Mouse (Mus musculus) heart, embryonic 13.5 days (tissue): ENCODE data around the gene Pctp. TPM values are rescaled to one million over a fixed set of nuclear protein-coding genes. Genes with fewer than 3 reads are reported as not detected.
A peak's percentile ranks its signal among the peaks of the same experiment; 100 is the strongest.

Experiments used
- ATAC-seq: fragments of 200-750 bp; cut with Nextera tagmentation; 2 replicates; pipeline ENCODE4 v1.8.0; 2017; ENCODE audit warnings: moderate TSS enrichment; ENCODE audit not compliant: insufficient number of reproducible peaks, low FRiP score, low TSS enrichment; ENCODE audit errors: extremely low read depth
- H3K27ac ChIP-seq: fragments of 300-500 bp; sonication (generic); replicated peaks from 2 replicates; pipeline ENCODE4 v1.5.1; 2015; ENCODE audit warnings: moderate library complexity, mild to moderate bottlenecking, inconsistent platforms
- H3K27me3 ChIP-seq: fragments of 300-500 bp; sonication (generic); replicated peaks from 2 replicates; pipeline ENCODE4 v1.6.1; 2015; ENCODE audit warnings: mild to moderate bottlenecking, inconsistent platforms
- H3K36me3 ChIP-seq: fragments of 300-500 bp; sonication (generic); 2 replicates; pipeline ENCODE4 v1.6.1; 2015; ENCODE audit warnings: mild to moderate bottlenecking, inconsistent platforms
- H3K4me1 ChIP-seq: fragments of 300-500 bp; sonication (generic); 2 replicates; pipeline ENCODE4 v1.6.1; 2015; ENCODE audit warnings: inconsistent platforms
- H3K4me2 ChIP-seq: fragments of 300-500 bp; sonication (generic); 2 replicates; pipeline ENCODE4 v1.6.1; 2015; ENCODE audit warnings: inconsistent platforms, mild to moderate bottlenecking, moderate library complexity
- H3K4me3 ChIP-seq: fragments of 300-500 bp; sonication (generic); 2 replicates; pipeline ENCODE4 v1.5.1; 2015; ENCODE audit warnings: moderate library complexity, mild to moderate bottlenecking, inconsistent platforms
- H3K9ac ChIP-seq: fragments of 300-500 bp; sonication (generic); 2 replicates; pipeline ENCODE4 v1.6.1; 2015; ENCODE audit warnings: inconsistent platforms, mild to moderate bottlenecking, moderate library complexity
- H3K9me3 ChIP-seq: fragments of 300-500 bp; sonication (generic); 2 replicates; pipeline ENCODE4 v1.6.1; 2016; ENCODE audit warnings: inconsistent platforms
- WGBS: fragments of 180-500 bp; shearing (Covaris S2); methylation state at CpG from one replicate; pipeline ENCODE4 v1.1.7; 2015; ENCODE audit warnings: mixed read lengths; 5-methylcytosine and 5-hydroxymethylcytosine counted together
- polyA plus RNA-seq: library from polyadenylated mRNA; unstranded; fragments of >200 nt; fragmentation: Nextera tagmentation; extraction: Ambion mirVana; gene quantifications from 2 replicates; pipeline ENCODE4 v1.2.1, GENCODE M21; 2015

The Pctp gene
- polyA plus RNA-seq, 1 experiment from 2014 or later, result 11.3 TPM

GRCm38 (mm10) chr11:89991661-89992060 lies 11.0 kb downstream of the Pctp start:
- Histone ChIP-seq H3K9ac (no peak overlapping the region), H3K4me1 (peaks cover 11% of the 10 kb centered on the region), H3K27ac (no peak overlapping the region), H3K36me3 (peaks cover 6% of the 10 kb centered on the region; the same call in 1 of the 2 replicates), H3K4me2 (no peak overlapping the region), H3K4me3 (no peak overlapping the region), H3K9me3 (no peaks in the 10 kb centered on the region), H3K27me3 (no peaks in the 10 kb centered on the region)
- no peak for ATAC-seq

GRCm38 (mm10) chr11:89988936-89989589 lies 13.6 kb downstream of the Pctp start:
- no peak overlapping the region for H3K4me2 ChIP-seq
- H3K9ac ChIP-seq, result no peak overlapping the region
- 22% methylated on average over 8 of the region's 8 CpGs for WGBS
- no peaks in the 10 kb centered on the region for H3K9me3 ChIP-seq
- H3K4me3 ChIP-seq, result no peak overlapping the region
- no peak for ATAC-seq
- H3K36me3 ChIP-seq, result peaks cover 13% of the 10 kb centered on the region
- H3K27ac ChIP-seq, result no peak overlapping the region
- no peaks in the 10 kb centered on the region for H3K27me3 ChIP-seq
- H3K4me1 ChIP-seq, result 0 out of 2 replicates have a peak, but pooled peaks cover 3% of the 10 kb centered on the region

- Histone ChIP-seq H3K9me3 (no peaks in the 10 kb centered on the region), H3K4me3 (no peak overlapping the region), H3K27me3 (no peaks in the 10 kb centered on the region), H3K4me2 (no peak overlapping the region), H3K9ac (no peak overlapping the region), H3K4me1 (0 out of 2 replicates have a peak, but pooled peaks cover 3% of the 10 kb centered on the region), H3K27ac (no peak overlapping the region), H3K36me3 (peaks cover 20% of the 10 kb centered on the region)
- no peak for ATAC-seq
- 86% methylated on average over 8 of the region's 8 CpGs for WGBS
Measured at GRCm38 (mm10) chr11:89986516-89986915, 16.2 kb downstream of the Pctp start.

GRCm38 (mm10) chr11:89985200-89986187 lies 17.2 kb downstream of the Pctp start:
- no peak overlapping the region for H3K27ac ChIP-seq
- H3K4me1 ChIP-seq, result 0 out of 2 replicates have a peak, but pooled peaks cover 3% of the 10 kb centered on the region
- ATAC-seq, result no peak
- H3K4me3 ChIP-seq, result no peak overlapping the region
- H3K27me3 ChIP-seq, result no peaks in the 10 kb centered on the region
- 73% methylated on average over 10 of the region's 10 CpGs for WGBS
- no peaks in the 10 kb centered on the region for H3K9me3 ChIP-seq
- peaks cover 20% of the 10 kb centered on the region for H3K36me3 ChIP-seq
- H3K4me2 ChIP-seq, result no peak overlapping the region
- H3K9ac ChIP-seq, result no peak overlapping the region

DNA sequence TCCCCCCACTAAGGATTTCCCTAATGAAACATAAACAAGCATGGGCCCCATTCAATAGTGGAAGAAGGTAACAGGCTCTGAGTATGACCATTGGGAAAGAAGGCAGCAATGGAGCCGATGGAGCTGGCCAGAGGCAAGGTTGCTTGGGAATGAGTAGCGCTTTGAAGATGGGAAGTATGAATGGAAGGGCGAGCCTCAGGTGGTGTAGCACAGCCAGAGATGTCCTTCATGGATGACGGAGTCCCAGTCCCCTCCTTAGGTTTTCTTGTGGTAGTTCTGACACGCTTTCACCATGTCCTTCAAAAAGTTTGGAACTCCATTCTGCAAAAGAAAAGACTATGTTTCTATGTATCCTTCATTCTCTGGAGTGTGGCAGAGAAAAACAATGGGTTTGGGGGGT lies 18.3 kb downstream of the Pctp start:
- Histone ChIP-seq H3K9ac (no peak overlapping the region), H3K4me3 (no peak overlapping the region), H3K9me3 (no peaks in the 10 kb centered on the region), H3K36me3 (peaks cover 20% of the 10 kb centered on the region), H3K4me2 (no peak overlapping the region), H3K27me3 (no peaks in the 10 kb centered on the region), H3K4me1 (0 out of 2 replicates have a peak, but pooled peaks cover 3% of the 10 kb centered on the region), H3K27ac (no peak overlapping the region)
- no peak for ATAC-seq
- 85% methylated on average over 5 of the region's 5 CpGs for WGBS

DNA sequence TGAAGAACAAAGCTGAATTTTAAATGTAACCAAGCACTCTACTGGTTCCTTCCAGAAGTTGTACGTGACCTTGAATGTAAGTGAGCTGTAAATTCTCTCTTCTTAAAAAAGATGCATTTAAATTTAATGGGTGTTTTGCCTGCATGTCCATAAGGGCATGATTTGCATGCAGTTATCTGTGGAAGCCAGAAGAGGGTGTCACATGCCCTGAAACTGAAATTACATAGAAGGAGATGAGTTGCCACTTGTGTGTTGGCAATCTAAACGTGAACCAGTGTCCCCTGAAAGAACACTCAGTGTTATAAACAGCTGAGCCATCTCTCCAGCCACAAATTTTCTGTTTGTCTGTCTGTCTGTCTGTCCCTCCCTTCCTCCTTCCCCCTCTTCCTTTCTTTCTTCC lies 19.8 kb downstream of the Pctp start:
- no peak overlapping the region for H3K9ac ChIP-seq
- no peak overlapping the region for H3K4me3 ChIP-seq
- H3K9me3 ChIP-seq, result no peaks in the 10 kb centered on the region
- peaks cover 17% of the 10 kb centered on the region for H3K36me3 ChIP-seq
- no peak overlapping the region for H3K4me2 ChIP-seq
- ATAC-seq, result no peak
- no peaks in the 10 kb centered on the region for H3K27me3 ChIP-seq
- H3K4me1 ChIP-seq, result peaks cover 15% of the 10 kb centered on the region
- H3K27ac ChIP-seq, result no peak overlapping the region
- 62% methylated on average over 2 of the region's 2 CpGs for WGBS

DNA sequence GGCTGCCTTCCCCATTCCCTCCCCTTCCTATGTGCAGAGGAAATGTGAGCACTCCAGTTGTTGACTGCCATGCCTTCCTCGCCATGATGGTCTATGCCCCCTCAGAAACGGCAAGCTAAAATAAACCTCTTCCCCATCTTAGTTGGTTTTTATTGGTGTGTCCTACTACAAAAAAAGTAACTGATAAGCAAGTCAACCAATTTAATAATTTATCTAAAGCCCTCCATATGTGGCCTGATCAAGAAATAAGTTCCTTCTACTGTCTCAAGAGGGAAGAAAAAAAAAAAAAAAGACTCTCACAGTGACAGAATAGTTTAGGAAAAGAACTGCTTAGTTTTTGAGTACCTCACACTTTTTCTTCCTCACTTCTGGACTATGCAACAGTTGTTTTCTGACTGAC lies 22.6 kb downstream of the Pctp start:
- Histone ChIP-seq H3K9me3 (no peaks in the 10 kb centered on the region), H3K4me1 (peaks cover 20% of the 10 kb centered on the region), H3K4me3 (no peak overlapping the region), H3K36me3 (peaks cover 12% of the 10 kb centered on the region; the same call in 1 of the 2 replicates), H3K9ac (no peak overlapping the region), H3K27me3 (no peaks in the 10 kb centered on the region), H3K27ac (no peak overlapping the region), H3K4me2 (no peak overlapping the region)
- 89% methylated on average over 2 of the region's 2 CpGs for WGBS
- ATAC-seq, result no peak

DNA sequence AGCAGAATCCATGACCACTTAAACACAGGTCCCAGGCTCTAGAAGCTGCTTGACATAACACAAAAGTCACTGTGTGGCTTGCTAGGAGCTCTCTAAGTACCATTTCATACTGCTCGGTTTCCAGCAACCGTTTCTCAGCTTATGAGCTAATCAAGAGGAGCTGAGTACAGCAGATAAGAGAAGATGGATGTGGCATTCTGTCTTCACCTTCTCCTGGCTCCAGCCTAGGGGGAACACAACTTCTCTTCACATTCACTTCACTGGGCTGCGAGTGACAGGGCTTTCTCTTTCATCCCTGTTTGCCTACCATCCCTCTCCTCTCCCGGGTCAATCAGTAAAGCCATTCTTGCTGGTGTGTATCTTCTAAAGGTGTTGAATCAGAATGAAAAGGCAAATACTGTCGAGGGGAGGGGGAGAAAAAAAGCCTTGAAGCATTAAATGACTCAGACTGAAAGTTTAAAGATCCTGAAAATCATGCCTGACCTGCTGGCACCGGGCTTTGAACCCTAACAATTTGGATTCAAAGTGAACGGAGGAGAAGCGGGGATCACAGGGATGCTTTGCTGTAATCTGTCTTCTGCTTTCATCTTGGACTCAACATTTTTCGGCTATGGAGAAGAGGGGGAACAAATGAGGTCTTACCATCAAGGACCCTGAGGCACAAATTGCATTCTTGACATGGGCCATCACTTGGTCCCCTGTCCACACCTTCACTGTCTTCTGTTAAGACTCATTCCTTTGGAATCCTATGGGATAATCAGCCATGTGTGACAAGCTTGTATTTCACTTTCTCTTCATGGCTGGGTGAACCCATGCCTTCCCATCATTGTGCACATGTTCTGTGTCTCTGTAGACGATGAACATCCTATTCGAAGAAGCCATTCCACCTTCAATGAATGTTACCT lies 23.5 kb downstream of the Pctp start:
- H3K4me3 ChIP-seq, result no peak overlapping the region
- H3K36me3 ChIP-seq, result peaks cover 8% of the 10 kb centered on the region; the same call in 1 of the 2 replicates
- no peaks in the 10 kb centered on the region for H3K9me3 ChIP-seq
- H3K27ac ChIP-seq, result peak overlapping the region; percentile 30
- H3K9ac ChIP-seq, result no peak overlapping the region
- H3K4me2 ChIP-seq, result peak overlapping the region; percentile 57
- peaks cover 20% of the 10 kb centered on the region for H3K4me1 ChIP-seq
- no peaks in the 10 kb centered on the region for H3K27me3 ChIP-seq
- 43% methylated on average over 11 of the region's 11 CpGs for WGBS
- ATAC-seq, result no peak

GRCm38 (mm10) chr11:89978353-89978831 lies 24.3 kb downstream of the Pctp start:
- Histone ChIP-seq H3K4me3 (peak overlapping the region; percentile 3; the same call in 1 of the 2 replicates), H3K9me3 (no peaks in the 10 kb centered on the region), H3K4me1 (peaks cover 20% of the 10 kb centered on the region), H3K27me3 (no peaks in the 10 kb centered on the region), H3K4me2 (peak overlapping the region; percentile 57), H3K27ac (peak overlapping the region; percentile 30), H3K9ac (peak overlapping the region; percentile 26; the same call in 1 of the 2 replicates), H3K36me3 (peaks cover 1% of the 10 kb centered on the region; the same call in 1 of the 2 replicates)
- 13% methylated on average over 11 of the region's 11 CpGs for WGBS
- no peak for ATAC-seq

GRCm38 (mm10) chr11:89977746-89978352 lies 24.8 kb downstream of the Pctp start:
- H3K9ac ChIP-seq, result peak overlapping the region; percentile 26; the same call in 1 of the 2 replicates
- H3K4me3 ChIP-seq, result peak overlapping the region; percentile 3; the same call in 1 of the 2 replicates
- H3K36me3 ChIP-seq, result no peaks in the 10 kb centered on the region
- H3K27ac ChIP-seq, result peak overlapping the region; percentile 30; the same call in 1 of the 2 replicates
- peaks cover 20% of the 10 kb centered on the region for H3K4me1 ChIP-seq
- ATAC-seq, result no peak
- H3K27me3 ChIP-seq, result no peaks in the 10 kb centered on the region
- H3K9me3 ChIP-seq, result no peaks in the 10 kb centered on the region
- H3K4me2 ChIP-seq, result peak overlapping the region; percentile 57
- WGBS, result 22% methylated on average over 7 of the region's 7 CpGs
